Mouse (Mus musculus): ENCODE measurements at regions not wholly inside any gene's neighbourhood (a gene's known extent, or its start where the extent isn't known, plus 50 kb on each side); places are given as distances from the start of the nearest gene placed in this dataset.
"Not testable (repeated sequence)": the region's sequence is repeated elsewhere in the genome, so short reads cannot be mapped to it uniquely, and the experiment has no call there.

DNA sequence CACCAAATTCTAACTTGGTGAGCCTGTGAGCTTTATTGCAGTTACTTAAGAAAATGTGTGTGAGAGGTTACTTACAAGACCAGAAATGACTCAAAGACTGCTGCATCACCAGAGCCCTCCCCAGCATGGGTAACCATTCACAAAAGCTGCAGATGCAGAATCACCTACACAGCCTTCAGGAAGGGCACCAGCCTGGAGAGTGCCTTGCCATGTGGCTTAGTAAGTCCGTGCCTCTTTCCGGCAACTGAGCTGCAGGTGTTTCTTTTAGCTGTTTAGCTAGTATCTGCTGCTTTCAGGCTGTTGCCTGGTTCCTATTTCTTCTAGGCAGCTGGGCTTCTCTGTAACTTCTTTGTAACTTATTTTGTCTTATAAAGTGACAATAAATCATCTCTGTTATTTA lies 213.2 kb upstream of the Stxbp6 start:
- DNase-seq (ENCODE audit: low read depth): no peak

DNA sequence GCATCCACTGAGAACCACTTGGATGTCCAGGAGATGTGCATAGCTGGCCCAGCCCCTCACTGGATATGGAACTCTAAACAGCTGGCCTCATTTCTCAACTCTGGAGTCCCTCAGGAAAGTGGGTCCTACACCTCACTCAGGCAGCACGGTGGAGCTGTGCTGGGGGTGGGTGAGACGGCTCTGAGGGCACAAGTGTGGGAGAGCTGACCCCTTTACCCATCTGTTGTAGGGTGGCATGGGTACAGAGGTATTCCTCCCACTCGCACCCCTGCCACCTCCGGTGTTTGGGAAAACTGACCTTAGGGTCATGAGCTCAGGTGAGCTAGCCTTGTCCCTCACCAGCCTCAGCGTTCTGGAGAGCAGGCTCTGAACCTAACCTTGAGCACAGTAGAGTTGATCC lies 181.8 kb upstream of the Stxbp6 start:
- DNase-seq (ENCODE audit: low read depth): no peak

DNA sequence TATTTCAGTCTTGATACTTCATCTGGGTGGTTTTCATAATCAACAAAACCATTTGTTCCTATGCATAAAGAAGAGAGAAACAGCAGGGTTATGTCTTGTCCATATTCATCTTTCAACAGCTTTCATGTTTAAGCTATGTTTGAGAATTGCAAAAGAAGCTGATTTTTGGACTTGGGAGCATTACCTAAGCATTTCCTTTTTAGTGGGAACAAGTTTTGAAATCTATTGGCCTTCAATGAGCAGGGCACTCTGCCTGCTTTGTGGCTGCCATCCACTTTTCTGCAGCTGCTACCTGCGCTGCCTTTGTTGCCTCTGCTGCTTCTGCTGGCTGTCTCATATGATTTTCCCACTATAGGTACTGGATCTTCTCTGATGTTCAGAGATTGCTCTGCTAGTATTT lies 136.6 kb upstream of the Stxbp6 start:
- no peak for DNase-seq (ENCODE audit: low read depth)

DNA sequence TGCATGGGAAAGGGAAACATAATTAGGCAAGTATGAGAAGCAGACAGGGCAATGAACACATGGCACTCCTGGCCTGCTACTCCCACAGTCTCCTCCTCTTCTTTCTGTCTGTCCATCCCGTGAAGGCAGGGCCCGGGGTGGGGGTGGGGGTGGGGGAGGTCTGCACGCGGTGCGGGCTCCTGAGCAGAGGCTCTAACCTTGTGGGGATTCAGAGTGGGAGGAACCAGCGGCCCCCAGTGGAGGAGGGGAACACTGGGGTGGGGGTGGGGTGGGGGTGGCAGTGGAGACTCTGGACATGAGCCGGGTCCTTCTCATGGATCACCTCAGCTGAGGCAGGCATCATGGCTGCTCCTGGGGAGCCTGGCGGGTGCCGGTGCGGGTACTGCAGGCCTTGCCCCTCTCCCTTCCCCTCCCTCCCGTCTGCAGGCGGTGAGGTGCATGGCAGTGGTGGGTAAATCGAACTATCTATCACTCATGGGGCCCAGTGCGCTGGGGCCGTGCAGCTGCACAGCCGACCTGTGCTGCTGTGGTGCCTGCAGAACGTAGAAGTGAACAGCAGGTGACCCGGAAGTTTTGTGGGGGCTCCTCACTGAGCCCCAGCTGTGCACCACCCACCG lies 120.9 kb upstream of the Stxbp6 start:
- no peak for DNase-seq (ENCODE audit: low read depth)

DNA sequence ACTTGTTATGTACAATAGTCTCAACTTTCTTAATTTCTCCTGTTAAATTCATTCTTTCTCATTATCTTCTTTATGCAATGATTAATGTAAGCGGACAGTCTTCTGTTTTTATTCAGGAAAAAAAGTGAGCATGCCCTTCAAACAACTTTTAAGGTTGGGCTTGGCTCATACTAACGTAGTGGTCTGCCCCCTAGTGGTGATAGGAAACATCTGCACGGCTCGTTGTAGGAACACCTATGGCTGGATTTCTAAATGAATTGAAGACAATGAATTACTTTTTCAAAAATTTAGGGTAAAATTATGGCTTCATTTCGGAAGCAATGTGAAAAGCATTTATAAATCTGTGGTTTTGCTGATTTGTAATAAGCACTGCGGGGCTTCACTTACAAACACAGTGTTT lies 112.6 kb upstream of the Stxbp6 start:
- DNase-seq (ENCODE audit: low read depth): peak; percentile 67

DNA sequence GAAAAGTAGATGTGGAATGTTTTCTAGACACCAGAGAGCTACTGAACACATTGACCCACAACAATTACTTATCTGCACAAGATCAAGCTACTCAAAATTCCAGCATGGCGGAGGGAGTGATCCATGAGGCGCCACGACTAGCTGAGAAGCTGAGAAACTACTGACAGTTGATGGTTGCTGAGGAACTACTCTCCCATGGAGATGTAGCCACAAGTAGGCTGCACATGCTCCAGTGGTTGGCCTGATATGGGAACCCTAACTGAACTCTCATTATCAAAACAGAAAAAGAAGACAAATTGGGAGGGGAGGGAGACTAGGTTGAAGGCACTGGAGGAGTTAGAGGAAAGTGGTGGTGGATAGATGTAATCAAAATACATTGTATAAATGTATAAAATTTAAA lies 110.0 kb upstream of the Stxbp6 start:
- no peak for DNase-seq (ENCODE audit: low read depth)

DNA sequence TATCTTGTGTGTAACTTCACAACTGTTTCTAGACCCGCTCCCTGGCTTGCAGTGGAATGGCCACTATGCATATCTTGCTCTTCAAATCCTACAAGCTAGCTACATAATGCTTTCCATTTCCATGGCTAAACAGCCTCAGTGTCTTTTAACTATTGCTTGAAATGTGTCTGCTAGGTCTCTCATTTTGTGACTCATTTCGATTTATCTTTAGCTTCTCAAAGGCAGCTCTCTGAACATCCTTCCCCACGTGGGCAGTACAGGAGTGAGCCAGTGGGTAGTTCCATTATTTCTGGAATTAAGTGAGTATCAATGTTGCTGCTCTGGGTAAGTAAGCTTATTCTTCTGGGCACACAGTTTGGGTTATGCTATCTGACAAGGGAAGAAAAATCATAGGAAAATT lies 102.9 kb upstream of the Stxbp6 start:
- DNase-seq (ENCODE audit: low read depth): no peak

DNA sequence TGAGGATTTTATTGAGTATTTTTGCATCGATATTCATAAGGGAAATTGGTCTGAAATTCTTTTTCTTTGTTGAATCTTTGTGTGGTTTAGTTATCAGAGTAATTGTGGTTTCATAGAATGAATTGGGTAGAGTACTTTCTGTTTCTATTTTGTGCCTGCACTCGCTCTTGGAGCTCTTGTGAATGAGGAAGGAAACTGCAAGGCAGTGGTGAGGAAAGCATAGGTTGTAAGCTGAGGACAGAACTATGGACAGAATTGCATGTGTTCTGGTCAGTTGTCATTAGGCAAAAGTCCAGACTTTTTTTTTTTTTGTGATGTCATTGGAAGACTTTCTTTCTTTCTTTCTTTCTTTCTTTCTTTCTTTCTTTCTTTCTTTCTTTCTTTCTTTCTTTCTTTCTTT lies 100.8 kb upstream of the Stxbp6 start:
- DNase-seq (ENCODE audit: low read depth): not testable (repeated sequence)

DNA sequence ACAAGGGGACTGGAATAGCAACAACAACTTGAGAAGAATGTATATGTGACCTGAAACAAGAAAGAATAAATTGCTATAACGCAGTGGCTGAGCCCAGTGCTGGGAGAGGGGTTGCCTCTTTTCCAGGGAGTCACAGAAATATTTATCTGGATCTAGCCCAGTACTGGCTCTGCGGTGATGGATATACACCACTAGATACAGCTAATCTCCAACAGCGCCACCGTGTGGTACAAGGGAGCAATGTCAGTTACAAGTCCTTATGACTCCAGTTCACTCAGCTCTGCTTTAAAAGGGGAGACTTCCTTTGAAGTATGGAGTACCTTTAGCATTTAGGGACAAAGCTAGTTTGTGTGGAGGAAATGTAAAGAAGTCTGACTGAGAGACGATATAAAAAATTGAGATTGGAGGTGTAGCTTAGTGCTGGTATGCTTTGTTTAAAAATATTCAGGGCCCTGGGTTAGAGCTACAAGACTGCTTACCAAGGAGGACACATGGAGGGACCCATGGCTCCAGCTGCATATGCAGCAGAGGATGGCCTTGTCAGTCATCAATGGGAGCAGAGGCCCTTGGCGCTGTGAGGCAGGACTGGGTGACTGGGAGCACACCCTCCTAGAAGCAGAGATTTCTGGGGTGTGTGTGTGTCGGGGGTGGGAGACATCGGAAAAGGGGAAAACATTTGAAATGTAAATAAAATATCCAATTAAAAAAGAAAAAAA lies 97.6 kb upstream of the Stxbp6 start:
- peak; percentile 58 for DNase-seq (ENCODE audit: low read depth)

DNA sequence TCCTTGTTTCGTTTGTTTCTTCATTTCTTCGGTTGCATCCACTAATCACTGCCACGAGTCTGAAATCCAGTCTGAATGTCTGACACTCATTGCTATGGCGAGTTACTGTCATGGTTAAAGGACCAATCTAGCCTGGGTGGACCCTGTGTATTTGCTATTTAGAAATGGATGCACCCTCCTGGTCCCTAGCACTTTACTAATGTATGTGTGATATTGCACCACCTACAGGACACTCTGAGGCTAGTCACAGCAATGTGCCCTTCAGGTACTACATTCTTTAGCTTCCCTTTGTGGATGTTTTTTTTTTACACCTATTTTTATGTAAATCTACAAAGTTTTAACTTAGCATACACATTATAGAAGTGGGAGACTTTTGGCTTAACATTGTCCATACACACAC lies 87.5 kb upstream of the Stxbp6 start:
- no peak for DNase-seq (ENCODE audit: low read depth)

DNA sequence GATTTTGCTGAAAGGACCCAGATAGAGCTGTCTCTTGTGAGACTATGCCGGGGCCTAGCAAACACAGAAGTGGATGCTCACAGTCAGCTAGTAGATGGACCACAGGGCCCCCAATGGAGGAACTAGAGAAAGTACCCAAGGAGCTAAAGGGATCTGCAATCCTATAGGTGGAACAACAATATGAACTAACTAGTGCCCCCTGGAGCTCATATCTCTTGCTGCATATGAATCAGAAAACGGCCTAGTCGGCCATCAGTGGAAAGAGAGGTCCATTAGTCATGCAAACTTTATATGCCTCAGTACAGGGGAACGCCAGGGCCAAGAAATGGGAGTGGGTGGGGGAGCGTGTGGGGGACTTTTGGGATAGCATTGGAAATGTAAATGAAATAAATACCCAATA lies 87.1 kb upstream of the Stxbp6 start:
- DNase-seq (ENCODE audit: low read depth): not testable (repeated sequence)

DNA sequence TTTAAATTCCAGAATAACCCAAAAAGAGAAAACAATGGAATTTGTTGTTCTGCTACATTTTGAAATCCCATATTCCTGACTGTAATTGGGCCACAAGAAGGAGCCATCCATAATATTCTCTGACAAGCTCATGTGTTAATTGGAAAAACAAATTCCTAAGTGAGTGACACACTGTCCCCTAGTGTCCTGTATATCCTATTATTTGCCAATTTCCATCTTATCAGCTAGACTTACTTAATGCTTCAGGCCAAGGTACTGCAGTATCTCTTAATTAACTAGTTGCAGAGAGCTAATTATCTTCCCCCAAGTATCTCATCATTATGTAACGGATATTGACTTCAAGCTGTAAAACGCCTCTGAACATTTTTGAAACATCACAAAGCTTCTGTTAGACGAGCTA lies 84.5 kb upstream of the Stxbp6 start:
- DNase-seq (ENCODE audit: low read depth): no peak

DNA sequence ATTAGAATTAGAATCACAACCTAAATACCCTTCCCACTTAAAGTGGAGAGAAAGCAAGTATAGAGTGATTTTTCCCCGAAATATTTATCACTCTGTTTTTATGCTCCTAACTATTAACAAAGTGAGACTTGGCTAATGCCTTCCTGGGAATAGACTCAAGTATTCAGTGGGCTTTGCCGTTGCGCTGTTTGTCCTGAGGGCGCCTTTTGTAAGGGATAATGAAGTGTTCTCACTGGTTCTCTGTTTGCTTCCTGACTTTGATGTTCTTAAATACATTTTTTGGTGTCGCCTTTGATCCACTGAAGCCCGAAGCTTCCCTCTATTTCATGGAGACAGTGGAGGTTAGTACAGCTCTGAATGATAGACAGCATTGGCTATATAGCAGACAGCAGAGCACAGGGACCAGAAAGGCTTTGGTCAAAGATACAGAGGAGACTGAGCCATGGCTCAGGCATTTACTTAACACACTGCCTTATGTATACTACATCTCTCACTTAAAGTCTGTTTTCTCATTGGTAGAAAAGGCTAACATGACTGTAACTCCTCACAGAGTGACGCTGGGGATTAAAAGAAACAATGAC lies 63.0 kb upstream of the Stxbp6 start:
- no peak for DNase-seq (ENCODE audit: low read depth)

DNA sequence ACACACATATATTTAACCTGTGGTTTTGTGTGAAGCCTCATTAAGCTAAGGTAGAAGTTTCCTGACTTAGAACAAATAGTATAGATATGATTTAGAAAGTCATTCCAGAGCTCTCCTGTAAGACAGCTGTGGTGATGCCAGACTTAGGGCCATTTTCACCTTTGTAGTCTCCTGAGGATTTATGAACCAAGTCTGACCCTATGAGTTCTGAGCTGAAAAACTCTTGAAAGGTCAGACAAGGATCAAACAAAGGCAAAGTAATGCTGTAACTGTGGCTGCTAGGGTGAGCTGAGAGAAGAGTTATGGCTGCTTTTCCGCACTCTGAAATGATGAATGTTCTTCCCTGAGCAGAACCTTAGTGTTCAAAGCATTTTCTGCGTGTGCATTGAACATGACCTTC lies 58.9 kb upstream of the Stxbp6 start:
- DNase-seq (ENCODE audit: low read depth): no peak

DNA sequence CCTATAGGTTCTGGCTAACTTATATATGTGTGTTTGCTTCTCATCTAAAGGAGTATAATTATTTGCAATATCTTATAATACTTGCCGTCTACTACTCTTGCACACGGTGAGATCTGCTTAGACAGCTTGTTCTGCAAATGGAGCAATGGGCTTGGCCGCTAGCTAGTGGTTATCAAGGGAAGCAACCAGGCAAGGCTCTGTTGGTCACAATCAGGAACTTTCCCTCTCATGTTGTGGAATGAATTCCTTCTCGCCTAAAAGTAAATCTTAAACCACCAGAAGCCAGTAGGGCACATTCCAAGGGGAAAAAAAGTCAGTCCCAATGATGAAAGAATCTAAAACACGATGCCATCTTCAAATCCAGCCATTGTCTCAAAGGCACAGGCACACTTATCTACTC lies 56.6 kb upstream of the Stxbp6 start:
- DNase-seq (ENCODE audit: low read depth): no peak

DNA sequence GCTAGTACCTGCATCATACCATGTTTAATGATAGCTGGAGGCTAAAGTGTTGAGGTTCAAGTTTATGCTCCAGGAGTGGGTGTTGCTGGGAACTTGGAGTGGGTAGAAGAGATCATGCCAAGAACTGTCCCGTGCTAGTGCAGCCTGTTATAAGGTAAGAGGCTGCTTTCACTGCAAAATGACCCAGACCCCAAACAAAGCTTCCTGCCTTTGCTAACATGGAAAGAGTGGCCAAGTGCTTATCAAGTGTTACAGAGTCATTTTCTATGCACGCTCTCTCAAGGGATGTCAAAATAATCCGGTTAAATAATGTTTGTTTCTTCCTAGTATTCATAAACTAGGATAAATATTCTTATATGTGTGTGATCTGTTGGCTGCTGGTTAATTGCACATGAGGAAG lies 51.4 kb upstream of the Stxbp6 start:
- no peak for DNase-seq (ENCODE audit: low read depth)

All from NIH3T3 (cell line).